Mouse (Mus musculus) left cerebral cortex, postnatal 14 days (tissue): ENCODE measurements around the gene Trio. TPM values are rescaled to one million over a fixed set of nuclear protein-coding genes. Genes with fewer than 3 reads are reported as not detected.

Source experiments
- DNase-seq, 2 experiments: peaks; one replicate each; pipeline ENCODE4 v3.0.0; 2021 to 2022; ENCODE audit warnings: low spot score in 2 of 2, mixed read lengths in 1 of 2
- intact Hi-C: fragments of 180-260 bp; cut with DNase I; formaldehyde crosslinking; loops from one replicate; pipeline ENCODE4 v1.15.1; 2025
- total RNA-seq, 2 experiments: library from RNA; stranded (reverse); gene quantifications; 2 replicates each; pipeline ENCODE4 v1.2.3; 2021

The Trio gene
- total RNA-seq, 2 experiments from 2014 or later: 185 to 195 TPM

GRCm38 (mm10) chr15:27681419-27682187 lies 344.0 kb downstream of the Trio start, which contains the start of gene Otulinl:
Gene Otulinl, minus strand, starts transcription at chr15:27681579.
- intact Hi-C loops: no loop called here
- peak; percentile 96 to 97 for DNase-seq

- intact Hi-C loops: no loop called here
- DNase-seq: no peak
Observed at GRCm38 (mm10) chr15:27680997-27681396, 344.7 kb downstream of the Trio start.

Other genes with a start within 250 kb of the Trio start
- 1 to 10 TPM; 3.0 to 3.6 TPM for gene Dnah5, start 177.9 kb upstream of the Trio start, total RNA-seq